Mouse (Mus musculus): ENCODE results near the gene Nubp2. TPM values are rescaled to one million over a fixed set of nuclear protein-coding genes. Genes with fewer than 3 reads are reported as not detected.
A peak's percentile ranks its signal among the peaks of the same experiment; 100 is the strongest.

The Nubp2 gene
- 89.3 and 93.2 TPM in 2 replicates for polyA plus RNA-seq (2015; fragmentation: Nextera tagmentation; extraction: Ambion mirVana)

GRCm38 (mm10) chr17:24886134-24886931, at the start of gene Nubp2, which contains the start of gene Spsb3:
Gene Nubp2, minus strand, starts transcription at chr17:24886349.
Gene Spsb3, plus strand, starts transcription at chr17:24886643.
- Histone ChIP-seq H3K4me2 (peak within 1 kb of the TSS; percentile 95), H3K27me3 (no peaks in the 10 kb centered on the region)

GRCm38 (mm10) chr17:24935666-24936065, 49.5 kb upstream of the Nubp2 start:
- H3K36me3 ChIP-seq = peaks cover 23% of the 10 kb centered on the region
- H3K9me3 ChIP-seq (replicated peaks) = no peaks in the 10 kb centered on the region
- ATAC-seq (ENCODE audit: low read depth) (no peak), DNase-seq (no peak)
- no peaks in the 10 kb centered on the region for H3K27me3 ChIP-seq
- peak overlapping the region; percentile 82 for H3K4me3 ChIP-seq (replicated peaks)
- H3K27ac ChIP-seq = peak overlapping the region; percentile 90
- peak overlapping the region; percentile 87 for H3K4me2 ChIP-seq
- H3K4me1 ChIP-seq (replicated peaks) = peaks cover 41% of the 10 kb centered on the region
- H3K9ac ChIP-seq = peak overlapping the region; percentile 88

More at GRCm38 (mm10) chr17:24886134-24886931, at the start of gene Nubp2, which contains the start of gene Spsb3:
- H3K36me3 ChIP-seq = peaks cover 65% of the 10 kb centered on the region
- peak within 1 kb of the TSS; percentile 99 for H3K4me3 ChIP-seq (replicated peaks)
- H3K27ac ChIP-seq = peak within 1 kb of the TSS; percentile 93
- under 1% methylated on average over 69 of the region's 69 CpGs for WGBS (ENCODE audit: insufficient replicate concordance)
- H3K9ac ChIP-seq = peak within 1 kb of the TSS; percentile 98
- H3K9me3 ChIP-seq (replicated peaks) = no peaks in the 10 kb centered on the region
- peak; percentile 96 for DNase-seq
- peak; percentile 93 for ATAC-seq (ENCODE audit: low read depth)
- H3K4me1 ChIP-seq (replicated peaks) = peaks cover 63% of the 10 kb centered on the region

GRCm38 (mm10) chr17:24934926-24935325, 48.8 kb upstream of the Nubp2 start:
- 68% methylated on average over 4 of the region's 4 CpGs for WGBS (ENCODE audit: insufficient replicate concordance)

GRCm38 (mm10) chr17:24933163-24933562, 47.0 kb upstream of the Nubp2 start:
- H3K4me1 ChIP-seq (replicated peaks) = peaks cover 47% of the 10 kb centered on the region
- H3K4me2 ChIP-seq = no peak overlapping the region
- H3K9me3 ChIP-seq (replicated peaks) = no peaks in the 10 kb centered on the region
- DNase-seq = no peak
- H3K9ac ChIP-seq = 0 out of 2 replicates have a peak overlapping the region, but pooled peaks have one; percentile 14
- H3K36me3 ChIP-seq = peaks cover 32% of the 10 kb centered on the region
- no peaks in the 10 kb centered on the region for H3K27me3 ChIP-seq
- WGBS (ENCODE audit: insufficient replicate concordance) = 83% methylated on average over 4 of the region's 4 CpGs
- no peak overlapping the region for H3K27ac ChIP-seq
- no peak for ATAC-seq (ENCODE audit: low read depth)
- no peak overlapping the region for H3K4me3 ChIP-seq (replicated peaks)

More at GRCm38 (mm10) chr17:24934926-24935325, 48.8 kb upstream of the Nubp2 start:
- peak overlapping the region; percentile 90 for H3K27ac ChIP-seq
- H3K36me3 ChIP-seq = peaks cover 23% of the 10 kb centered on the region
- H3K9ac ChIP-seq = peak overlapping the region; percentile 88
- no peaks in the 10 kb centered on the region for H3K27me3 ChIP-seq
- no peaks in the 10 kb centered on the region for H3K9me3 ChIP-seq (replicated peaks)
- peaks cover 41% of the 10 kb centered on the region for H3K4me1 ChIP-seq (replicated peaks)
- ATAC-seq (ENCODE audit: low read depth) = no peak
- peak overlapping the region; percentile 87 for H3K4me2 ChIP-seq
- DNase-seq = no peak
- peak overlapping the region; percentile 82 for H3K4me3 ChIP-seq (replicated peaks)

GRCm38 (mm10) chr17:24932431-24932830, 46.3 kb upstream of the Nubp2 start:
- no peak for ATAC-seq (ENCODE audit: low read depth)
- H3K36me3 ChIP-seq = peaks cover 39% of the 10 kb centered on the region
- 87% methylated on average over 4 of the region's 4 CpGs for WGBS (ENCODE audit: insufficient replicate concordance)

GRCm38 (mm10) chr17:24929506-24929905, 43.4 kb upstream of the Nubp2 start:
- Histone ChIP-seq H3K4me3 (replicated peaks) (no peak overlapping the region), H3K9me3 (replicated peaks) (no peaks in the 10 kb centered on the region), H3K9ac (no peak overlapping the region), H3K4me1 (replicated peaks) (peaks cover 24% of the 10 kb centered on the region), H3K4me2 (no peak overlapping the region), H3K27ac (no peak overlapping the region), H3K27me3 (no peaks in the 10 kb centered on the region), H3K36me3 (peaks cover 66% of the 10 kb centered on the region)
- WGBS (ENCODE audit: insufficient replicate concordance) = 87% methylated on average over 1 of the region's 1 CpGs
- DNase-seq (no peak), ATAC-seq (ENCODE audit: low read depth) (no peak)

More at GRCm38 (mm10) chr17:24932431-24932830, 46.3 kb upstream of the Nubp2 start:
- H3K9ac ChIP-seq = no peak overlapping the region
- no peaks in the 10 kb centered on the region for H3K9me3 ChIP-seq (replicated peaks)
- no peak overlapping the region for H3K4me3 ChIP-seq (replicated peaks)
- H3K4me2 ChIP-seq = no peak overlapping the region
- H3K27ac ChIP-seq = no peak overlapping the region
- H3K4me1 ChIP-seq (replicated peaks) = peaks cover 44% of the 10 kb centered on the region
- no peaks in the 10 kb centered on the region for H3K27me3 ChIP-seq
- no peak for DNase-seq

- DNase-seq (no peak), ATAC-seq (ENCODE audit: low read depth) (no peak)
- 87% methylated on average over 1 of the region's 1 CpGs for WGBS (ENCODE audit: insufficient replicate concordance)
- no peak overlapping the region for H3K27ac ChIP-seq
- no peaks in the 10 kb centered on the region for H3K4me1 ChIP-seq (replicated peaks)
- no peak overlapping the region for H3K4me2 ChIP-seq
- no peaks in the 10 kb centered on the region for H3K9me3 ChIP-seq (replicated peaks)
- H3K27me3 ChIP-seq = no peaks in the 10 kb centered on the region
- no peak overlapping the region for H3K9ac ChIP-seq
- peaks cover 96% of the 10 kb centered on the region for H3K36me3 ChIP-seq
- H3K4me3 ChIP-seq (replicated peaks) = no peak overlapping the region
These were observed 37.1 kb upstream of the Nubp2 start for GRCm38 (mm10) chr17:24923246-24923645.

- Histone ChIP-seq H3K9ac (no peak overlapping the region), H3K4me3 (replicated peaks) (no peak overlapping the region), H3K9me3 (replicated peaks) (no peaks in the 10 kb centered on the region), H3K4me2 (no peak overlapping the region), H3K27ac (no peak overlapping the region), H3K36me3 (peaks cover 98% of the 10 kb centered on the region), H3K4me1 (replicated peaks) (no peaks in the 10 kb centered on the region), H3K27me3 (no peaks in the 10 kb centered on the region)
- DNase-seq (no peak), ATAC-seq (ENCODE audit: low read depth) (no peak)
These were observed 27.8 kb upstream of the Nubp2 start for GRCm38 (mm10) chr17:24913984-24914383.

- Histone ChIP-seq H3K27ac (peak overlapping the region; percentile 43; the same call in 1 of the 2 replicates), H3K27me3 (no peaks in the 10 kb centered on the region), H3K4me2 (no peak overlapping the region), H3K9me3 (replicated peaks) (no peaks in the 10 kb centered on the region), H3K4me1 (replicated peaks) (peaks cover 26% of the 10 kb centered on the region), H3K9ac (peak overlapping the region; percentile 6; the same call in 1 of the 2 replicates), H3K36me3 (peaks cover 99% of the 10 kb centered on the region), H3K4me3 (replicated peaks) (no peak overlapping the region)
- WGBS (ENCODE audit: insufficient replicate concordance) = 95% methylated on average over 2 of the region's 2 CpGs
- no peak for DNase-seq
- ATAC-seq (ENCODE audit: low read depth) = no peak
These were observed 21.4 kb upstream of the Nubp2 start for GRCm38 (mm10) chr17:24907591-24907990.

GRCm38 (mm10) chr17:24903767-24904166, 17.6 kb upstream of the Nubp2 start:
- H3K9me3 ChIP-seq (replicated peaks) = no peaks in the 10 kb centered on the region
- ATAC-seq (ENCODE audit: low read depth) (no peak), DNase-seq (no peak)
- no peak overlapping the region; the same call in 1 of the 2 replicates for H3K4me2 ChIP-seq
- whole genome bisulfite sequencing (ENCODE audit: insufficient replicate concordance) = 86% methylated on average over 9 of the region's 9 CpGs
- peak overlapping the region; percentile 98 for H3K27ac ChIP-seq
- peak overlapping the region; percentile 67 for H3K9ac ChIP-seq
- peaks cover 99% of the 10 kb centered on the region for H3K36me3 ChIP-seq
- no peaks in the 10 kb centered on the region for H3K27me3 ChIP-seq
- no peak overlapping the region for H3K4me3 ChIP-seq (replicated peaks)
- peaks cover 49% of the 10 kb centered on the region for H3K4me1 ChIP-seq (replicated peaks)

GRCm38 (mm10) chr17:24902671-24903474, 16.7 kb upstream of the Nubp2 start:
- peak; percentile 86 for DNase-seq
- Histone ChIP-seq H3K4me3 (replicated peaks) (peak overlapping the region; percentile 38), H3K9ac (peak overlapping the region; percentile 67), H3K4me1 (replicated peaks) (peaks cover 58% of the 10 kb centered on the region), H3K27me3 (no peaks in the 10 kb centered on the region), H3K4me2 (peak overlapping the region; percentile 61), H3K9me3 (replicated peaks) (no peaks in the 10 kb centered on the region), H3K36me3 (peaks cover 99% of the 10 kb centered on the region), H3K27ac (peak overlapping the region; percentile 98)
- ATAC-seq (ENCODE audit: low read depth) = peak; percentile 98
- 32% methylated on average over 9 of the region's 9 CpGs for WGBS (ENCODE audit: insufficient replicate concordance)
